Mouse (Mus musculus) naive thymus-derived CD4-positive, alpha-beta T cell, adult 2 months (primary cell): ENCODE data around the gene Tmeff2.

ENCODE experiments used
- DNase-seq: peaks from one replicate; pipeline ENCODE4 v3.0.0-alpha.2; 2011; ENCODE audit warnings: low read depth

Gene Tmeff2

GRCm38 (mm10) chr1:51107299-51107698 lies 206.9 kb downstream of the Tmeff2 start:
- no peak for DNase-seq

- DNase-seq: no peak
Observed at GRCm38 (mm10) chr1:51114721-51115120, 214.3 kb downstream of the Tmeff2 start.

- DNase-seq: no peak
Observed at GRCm38 (mm10) chr1:51115761-51116160, 215.3 kb downstream of the Tmeff2 start.

- DNase-seq: no peak
Observed at GRCm38 (mm10) chr1:51117830-51118229, 217.4 kb downstream of the Tmeff2 start.

- no peak for DNase-seq
Observed at GRCm38 (mm10) chr1:51125671-51126424, 225.4 kb downstream of the Tmeff2 start.

GRCm38 (mm10) chr1:51126425-51126765 lies 225.9 kb downstream of the Tmeff2 start:
- DNase-seq: no peak

- DNase-seq: no peak
Observed at GRCm38 (mm10) chr1:51136792-51137191, 236.3 kb downstream of the Tmeff2 start.

GRCm38 (mm10) chr1:51139605-51140004 lies 239.2 kb downstream of the Tmeff2 start:
- DNase-seq: no peak

GRCm38 (mm10) chr1:51141381-51141780 lies 240.9 kb downstream of the Tmeff2 start:
- no peak for DNase-seq

GRCm38 (mm10) chr1:51142729-51143128 lies 242.3 kb downstream of the Tmeff2 start:
- no peak for DNase-seq

- no peak for DNase-seq
Observed at GRCm38 (mm10) chr1:51145693-51146092, 245.2 kb downstream of the Tmeff2 start.

GRCm38 (mm10) chr1:51148481-51149137 lies 248.2 kb downstream of the Tmeff2 start:
- DNase-seq: no peak

GRCm38 (mm10) chr1:51149488-51149887 lies 249.0 kb downstream of the Tmeff2 start:
- DNase-seq: no peak

GRCm38 (mm10) chr1:51149890-51150289 lies 249.4 kb downstream of the Tmeff2 start:
- no peak for DNase-seq

GRCm38 (mm10) chr1:51152017-51152416 lies 251.6 kb downstream of the Tmeff2 start:
- no peak for DNase-seq

GRCm38 (mm10) chr1:51152856-51153255 lies 252.4 kb downstream of the Tmeff2 start:
- DNase-seq: no peak

- no peak for DNase-seq
Observed at GRCm38 (mm10) chr1:51184276-51184675, 283.8 kb downstream of the Tmeff2 start.

- DNase-seq: no peak
Observed at GRCm38 (mm10) chr1:51189008-51189407, 288.6 kb downstream of the Tmeff2 start.

GRCm38 (mm10) chr1:51191253-51191652 lies 290.8 kb downstream of the Tmeff2 start:
- no peak for DNase-seq

- DNase-seq: no peak
Observed at GRCm38 (mm10) chr1:51191872-51192613, 291.6 kb downstream of the Tmeff2 start.

- no peak for DNase-seq
Observed at GRCm38 (mm10) chr1:51199088-51199830, 298.8 kb downstream of the Tmeff2 start.

GRCm38 (mm10) chr1:51199954-51200353 lies 299.5 kb downstream of the Tmeff2 start:
- DNase-seq: no peak
